Mouse (Mus musculus) gastrocnemius, postnatal 14 days (tissue): ENCODE measurements around the gene Aldh3b1. TPM values are rescaled to one million over a fixed set of nuclear protein-coding genes. Genes with fewer than 3 reads are reported as not detected.
"Not testable (repeated sequence)": the region's sequence is repeated elsewhere in the genome, so short reads cannot be mapped to it uniquely, and the experiment has no call there.

Experiments used
- DNase-seq: peaks from one replicate; pipeline ENCODE4 v3.0.0; 2021; ENCODE audit warnings: mixed read lengths
- intact Hi-C: fragments of 180-260 bp; cut with DNase I; formaldehyde crosslinking; loops from one replicate; pipeline ENCODE4 v1.15.1; 2025; ENCODE audit warnings: low total_unique reads
- long read RNA-seq, 2 experiments: library from polyadenylated mRNA; stranded (forward); transcript quantifications; one replicate each; pipeline ENCODE4 v2.0.0; 2021
- total RNA-seq, 2 experiments: library from RNA; stranded (reverse); gene quantifications; 2 replicates each; pipeline ENCODE4 v1.2.3; 2021

The Aldh3b1 gene
- 1 to 10 TPM; 2.1 to 2.5 TPM for total RNA-seq
- long read RNA-seq, experiment 1, partial matches to known transcripts, result 1 of 5 reads
- long read RNA-seq, experiment 1, other reads (novel, unspliced or antisense), result 0 of 5 reads
- long read RNA-seq, experiment 2, transcript Aldh3b1-201 (10 exons, 1,924 nt), result major isoform, 6 of 8 reads
- long read RNA-seq, experiment 2, partial matches to known transcripts, result 2 of 8 reads
- long read RNA-seq, experiment 2, other reads (novel, unspliced or antisense), result 0 of 8 reads

- intact Hi-C loops, result no loop called here
- peak; percentile 90 for DNase-seq
These were observed at the start of gene Aldh3b1 for GRCm38 (mm10) chr19:3929211-3929941. Gene Aldh3b1, minus strand, starts transcription at chr19:3929808.

GRCm38 (mm10) chr19:3975866-3976265 is 46.3 kb upstream of the Aldh3b1 start:
- intact Hi-C loops, result no loop called here
- DNase-seq, result no peak

GRCm38 (mm10) chr19:3974608-3975007 is 45.0 kb upstream of the Aldh3b1 start:
- intact Hi-C loops, DNase-seq: not testable (repeated sequence)

DNA sequence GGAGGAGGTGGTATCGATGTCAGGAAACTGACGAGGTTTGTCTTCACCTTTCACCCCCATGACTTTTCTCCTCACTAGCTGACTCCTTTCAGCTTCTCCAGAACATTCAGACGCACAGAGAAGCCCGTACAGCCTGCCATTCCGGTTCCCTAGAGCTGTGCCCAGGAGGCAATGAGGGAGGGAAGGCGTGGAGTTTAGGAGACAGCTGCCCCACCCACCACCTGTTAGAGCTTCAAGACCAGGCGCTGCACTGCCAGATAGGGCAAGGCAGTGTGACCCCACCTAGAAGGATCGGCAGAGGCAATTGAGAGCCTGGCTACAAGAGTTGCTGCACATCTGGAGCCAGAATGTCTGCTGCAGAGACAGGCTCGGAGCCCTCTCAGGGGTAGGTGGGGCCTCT is 42.6 kb upstream of the Aldh3b1 start, which contains the start of gene Aldh3b2:
Gene Aldh3b2, plus strand, starts transcription at position 100 of the 400 bp plus-strand sequence.
- no peak for DNase-seq
- intact Hi-C loops, result no loop called here

GRCm38 (mm10) chr19:3967258-3967657 is 37.6 kb upstream of the Aldh3b1 start:
- intact Hi-C loops, result no loop called here

GRCm38 (mm10) chr19:3966330-3967075 is 36.9 kb upstream of the Aldh3b1 start:
- intact Hi-C loops, result no loop called here

More at GRCm38 (mm10) chr19:3967258-3967657, 37.6 kb upstream of the Aldh3b1 start:
- no peak for DNase-seq

DNA sequence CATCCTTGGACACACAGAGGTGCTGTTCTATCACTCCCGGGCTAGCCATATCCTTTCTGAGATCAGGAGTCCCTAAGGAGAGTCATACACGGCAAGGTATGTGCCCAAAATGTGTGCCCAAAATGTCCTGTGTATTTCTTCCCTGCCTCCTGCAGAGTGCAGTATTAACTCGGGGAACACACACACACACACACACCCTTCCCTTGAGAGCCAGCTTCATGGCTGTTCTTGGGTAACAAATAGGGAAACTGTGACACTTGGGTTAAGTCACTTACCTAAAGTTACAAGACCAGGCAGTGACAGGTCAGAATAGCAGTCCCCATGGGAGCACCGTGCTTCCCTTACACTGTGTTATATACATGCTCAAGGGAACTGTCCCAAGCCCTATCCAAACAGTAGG is 34.4 kb upstream of the Aldh3b1 start:
- intact Hi-C loops, result no loop called here

More at GRCm38 (mm10) chr19:3966330-3967075, 36.9 kb upstream of the Aldh3b1 start:
- DNase-seq, result no peak

GRCm38 (mm10) chr19:3962469-3962868 is 32.9 kb upstream of the Aldh3b1 start:
- DNase-seq, result no peak
- intact Hi-C loops, result no loop called here

More for the DNA sequence above, 34.4 kb upstream of the Aldh3b1 start:
- no peak for DNase-seq

DNA sequence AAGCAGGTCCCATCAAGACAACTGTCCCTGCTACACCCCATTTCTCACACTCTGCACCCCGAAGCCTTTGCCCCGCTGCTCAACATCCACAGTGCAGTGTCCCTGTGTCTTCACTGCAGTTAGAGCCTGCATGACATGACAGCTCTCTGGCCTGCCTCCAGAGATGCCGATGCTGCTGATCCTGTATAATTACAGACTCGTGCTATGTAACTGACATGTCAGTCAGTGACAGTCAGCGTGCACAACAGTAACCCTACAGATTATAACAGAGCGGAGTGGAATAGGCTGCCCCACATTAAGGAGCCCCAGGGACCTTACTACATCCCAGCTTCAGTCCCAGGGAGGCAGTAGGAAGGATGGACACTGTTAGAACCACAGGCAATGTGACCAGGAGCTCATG is 32.2 kb upstream of the Aldh3b1 start:
- DNase-seq, intact Hi-C loops: not testable (repeated sequence)

- DNase-seq, result no peak
- intact Hi-C loops, result no loop called here
These were observed 30.6 kb upstream of the Aldh3b1 start for GRCm38 (mm10) chr19:3960211-3960610.

- no peak for DNase-seq
- intact Hi-C loops, result no loop called here
These were observed 29.4 kb upstream of the Aldh3b1 start for GRCm38 (mm10) chr19:3959030-3959429.

DNA sequence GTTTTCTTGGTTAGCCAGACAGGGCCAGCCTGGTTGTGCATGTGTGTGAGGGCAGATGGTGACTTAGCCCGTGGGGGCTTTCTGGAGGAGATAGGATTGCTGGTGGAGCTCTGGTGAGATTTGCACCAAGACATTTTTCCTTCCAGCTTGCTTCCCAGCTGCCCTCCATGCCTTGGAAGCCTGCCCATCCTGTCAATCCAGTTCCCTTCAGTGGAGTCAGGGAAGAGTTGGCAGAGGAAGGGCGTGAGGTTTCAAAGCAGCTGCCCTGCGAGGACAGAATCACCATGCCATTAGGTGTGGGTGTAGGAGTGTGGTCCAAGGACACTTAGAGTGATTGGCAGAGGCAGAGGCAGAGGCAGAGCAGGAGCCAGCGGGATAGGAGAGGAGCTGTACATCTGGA is 28.9 kb upstream of the Aldh3b1 start, which contains the start of gene Aldh3b3:
Gene Aldh3b3, plus strand, starts transcription at position 176 of the 400 bp plus-strand sequence.
- intact Hi-C loops, result no loop called here
- DNase-seq, result no peak

DNA sequence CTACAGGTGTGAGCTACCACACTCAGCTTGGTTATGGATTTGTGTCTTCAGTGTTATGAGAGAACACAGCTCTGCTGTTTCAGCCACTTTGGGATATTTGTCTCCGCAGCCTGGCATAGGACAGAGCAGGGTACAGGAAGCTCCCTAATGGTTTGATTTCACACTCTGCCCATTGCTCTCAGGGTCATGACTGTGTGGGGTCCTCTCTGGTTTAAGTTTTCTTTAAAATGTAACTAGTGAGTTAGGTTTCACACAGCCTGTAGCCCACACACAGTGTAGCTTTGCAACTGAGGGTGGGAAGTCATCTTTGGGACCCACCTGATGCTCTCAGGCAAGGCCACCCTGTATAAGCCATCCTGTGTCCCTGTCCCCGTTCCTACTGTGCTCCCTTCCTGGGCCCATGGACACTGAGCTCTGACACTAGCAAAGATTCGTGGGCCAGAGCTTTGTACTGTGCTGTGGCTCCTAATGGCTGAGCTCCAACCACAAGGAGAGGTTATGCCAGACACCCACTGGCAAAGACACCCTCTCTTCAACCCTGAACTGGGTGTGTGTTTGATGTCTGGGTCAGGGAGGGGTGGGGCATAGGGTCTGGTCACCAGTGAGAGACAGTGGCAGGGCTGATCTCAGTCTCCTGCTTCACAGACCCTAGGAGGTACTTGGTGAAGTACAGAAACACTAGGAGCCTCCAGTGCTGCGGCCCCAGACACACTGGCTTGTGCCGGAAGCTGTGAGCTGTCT is 27.9 kb upstream of the Aldh3b1 start:
- DNase-seq, intact Hi-C loops: not testable (repeated sequence)

GRCm38 (mm10) chr19:3955804-3956203 is 26.2 kb upstream of the Aldh3b1 start:
- no peak for DNase-seq
- intact Hi-C loops, result no loop called here

DNA sequence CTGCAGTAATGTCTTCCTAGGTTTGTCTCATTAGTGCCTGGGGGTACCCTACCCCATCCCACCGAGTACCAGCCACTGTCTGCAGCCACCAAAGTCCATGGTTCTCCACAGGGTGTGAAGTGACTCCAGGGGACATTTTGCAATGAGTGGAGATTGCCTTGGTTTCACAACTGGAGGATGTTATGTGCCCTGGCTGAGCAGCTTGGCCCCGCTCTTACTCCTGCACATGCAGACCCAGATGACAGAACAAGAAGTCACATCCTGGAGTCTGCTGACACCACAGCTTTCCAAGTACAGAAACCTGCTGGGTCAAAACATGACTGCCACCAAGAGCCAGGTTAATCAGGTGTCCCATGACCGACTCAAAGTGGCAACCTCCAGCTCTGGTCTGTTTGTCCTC is 25.4 kb upstream of the Aldh3b1 start:
- no peak for DNase-seq
- intact Hi-C loops, result no loop called here

- DNase-seq, result no peak
- intact Hi-C loops, result no loop called here
These were observed 22.5 kb upstream of the Aldh3b1 start for GRCm38 (mm10) chr19:3952099-3952498.

GRCm38 (mm10) chr19:3951461-3951860 is 21.9 kb upstream of the Aldh3b1 start:
- DNase-seq, result no peak
- intact Hi-C loops, result no loop called here

DNA sequence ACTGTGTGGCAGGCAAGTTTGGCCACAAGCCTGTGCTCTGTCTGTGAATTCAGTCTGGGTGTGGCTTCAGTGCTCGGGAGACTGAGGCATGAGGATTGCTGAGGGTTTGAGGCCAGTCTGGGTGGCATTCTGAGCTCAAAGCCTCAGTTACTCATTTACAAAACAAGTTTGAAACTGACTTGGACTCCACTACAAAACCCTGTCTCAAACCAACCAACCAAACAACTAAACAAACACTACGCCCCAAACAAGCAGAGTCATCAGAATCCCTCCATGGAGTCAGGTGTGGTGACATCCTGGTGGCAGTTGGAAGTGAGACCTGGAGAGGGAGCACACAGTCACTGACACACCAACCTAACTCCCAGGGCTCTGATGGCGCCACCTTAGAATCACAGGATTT is 20.7 kb upstream of the Aldh3b1 start:
- intact Hi-C loops, result no loop called here
- DNase-seq, result no peak

GRCm38 (mm10) chr19:3948546-3948945 is 18.9 kb upstream of the Aldh3b1 start:
- intact Hi-C loops, result no loop called here
- no peak for DNase-seq
